Mouse (Mus musculus): ENCODE data around the gene Hmga1b.
"Not testable (repeated sequence)": the region's sequence is repeated elsewhere in the genome, so short reads cannot be mapped to it uniquely, and the experiment has no call there.

Hmga1b gene

GRCm38 (mm10) chr11:120731858-120732680 lies 30.5 kb upstream of the Hmga1b start, which contains the start of gene Cbr2:
TSS of gene Cbr2 (minus strand) at chr11:120732114.
- no peak for DNase-seq (ENCODE audit: low spot score)

GRCm38 (mm10) chr11:120733521-120733920 lies 29.1 kb upstream of the Hmga1b start:
- no peak for DNase-seq (ENCODE audit: low spot score)

GRCm38 (mm10) chr11:120736424-120736823 lies 26.2 kb upstream of the Hmga1b start:
- no peak for DNase-seq (ENCODE audit: low spot score)

- DNase-seq (ENCODE audit: low spot score) = no peak
Measured at GRCm38 (mm10) chr11:120740981-120741380, 21.6 kb upstream of the Hmga1b start.

GRCm38 (mm10) chr11:120744121-120744701 lies 18.4 kb upstream of the Hmga1b start:
- no peak for DNase-seq (ENCODE audit: low spot score)

GRCm38 (mm10) chr11:120747974-120748373 lies 14.6 kb upstream of the Hmga1b start:
- DNase-seq (ENCODE audit: low spot score) = no peak

- DNase-seq (ENCODE audit: low spot score) = peak; percentile 44
Measured at GRCm38 (mm10) chr11:120749430-120749829, 13.2 kb upstream of the Hmga1b start.

GRCm38 (mm10) chr11:120751606-120752005 lies 11.0 kb upstream of the Hmga1b start:
- no peak for DNase-seq (ENCODE audit: low spot score)

GRCm38 (mm10) chr11:120760236-120760635 lies 2.4 kb upstream of the Hmga1b start:
- no peak for DNase-seq (ENCODE audit: low spot score)

- no peak for DNase-seq (ENCODE audit: low spot score)
Measured at GRCm38 (mm10) chr11:120761811-120762671, 553 bp upstream of the Hmga1b start.

GRCm38 (mm10) chr11:120763121-120763999 lies 766 bp downstream of the Hmga1b start:
- not testable (repeated sequence) for DNase-seq (ENCODE audit: low spot score)

- DNase-seq (ENCODE audit: low spot score) = not testable (repeated sequence)
Measured at GRCm38 (mm10) chr11:120767023-120767422, 4.4 kb downstream of the Hmga1b start.

- no peak for DNase-seq (ENCODE audit: low spot score)
Measured at GRCm38 (mm10) chr11:120768206-120768605, 5.6 kb downstream of the Hmga1b start.

GRCm38 (mm10) chr11:120772749-120773148 lies 10.2 kb downstream of the Hmga1b start:
- no peak for DNase-seq (ENCODE audit: low spot score)

GRCm38 (mm10) chr11:120773463-120774190 lies 11.0 kb downstream of the Hmga1b start:
- DNase-seq (ENCODE audit: low spot score) = no peak

GRCm38 (mm10) chr11:120775774-120776469 lies 13.3 kb downstream of the Hmga1b start:
- DNase-seq (ENCODE audit: low spot score) = peak; percentile 88

- no peak for DNase-seq (ENCODE audit: low spot score)
Measured at GRCm38 (mm10) chr11:120777123-120777522, 14.5 kb downstream of the Hmga1b start.

- no peak for DNase-seq (ENCODE audit: low spot score)
Measured at GRCm38 (mm10) chr11:120779876-120780275, 17.3 kb downstream of the Hmga1b start.

- DNase-seq (ENCODE audit: low spot score) = not testable (repeated sequence)
Measured at GRCm38 (mm10) chr11:120781361-120781760, 18.8 kb downstream of the Hmga1b start.

- DNase-seq (ENCODE audit: low spot score) = no peak
Measured at GRCm38 (mm10) chr11:120783426-120784063, 21.0 kb downstream of the Hmga1b start.
